Mouse (Mus musculus): ENCODE results near the gene Fgf15.

DNA sequence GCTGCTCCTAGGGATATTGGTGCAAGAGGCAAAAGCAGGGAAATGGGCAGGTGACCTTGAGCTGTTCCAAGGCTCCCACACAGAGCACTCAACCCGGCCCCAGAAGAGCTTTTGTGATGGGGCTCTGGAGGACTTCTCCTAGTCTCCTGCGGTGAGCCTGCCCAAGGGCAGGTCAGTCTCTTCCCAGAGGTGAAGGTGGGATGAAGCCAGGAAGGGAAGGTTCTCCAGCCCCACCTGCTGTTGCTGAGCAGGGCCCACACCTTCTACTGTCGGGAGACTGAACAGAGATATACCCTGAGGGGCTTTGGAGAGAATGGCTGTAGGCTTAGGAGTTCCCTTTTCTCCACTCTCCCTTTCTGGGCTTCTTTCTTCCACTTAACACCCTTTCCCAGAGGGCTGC lies 45.0 kb upstream of the Fgf15 start:
- TF ChIP-seq POLR2A (IDR thresholded peaks at IDR 0.05; ENCODE audit: control insufficient read depth in 1 of 2, insufficient read depth in 1 of 2, low read depth in 1 of 2, low read length in 2 of 2, poor library complexity in 1 of 2): no peak
- no peak for TF ChIP-seq POLR2AphosphoS2 (IDR thresholded peaks at IDR 0.05; ENCODE audit: low read length)
- TF ChIP-seq ZMIZ1 (IDR thresholded peaks at IDR 0.05; ENCODE audit: low read depth, low read length): no peak
- TF ChIP-seq TAL1 (IDR thresholded peaks at IDR 0.05; ENCODE audit: low read length): no peak
- no peak for TF ChIP-seq E2F4 (IDR thresholded peaks at IDR 0.05; ENCODE audit: borderline replicate concordance, low read depth, low read length)
- no peak for TF ChIP-seq CTCF (IDR thresholded peaks at IDR 0.05 in 2 of 3, conservative IDR thresholded peaks at IDR 0.05 in 1 of 3; ENCODE audit: control insufficient read depth in 1 of 3, insufficient read depth in 1 of 3, low read depth in 2 of 3, low read length in 3 of 3, poor library complexity in 1 of 3, severe bottlenecking in 1 of 3)
- no peak for TF ChIP-seq BHLHE40 (IDR thresholded peaks at IDR 0.05; ENCODE audit: borderline replicate concordance, low read depth, low read length)
- no peak for TF ChIP-seq EP300 (IDR thresholded peaks at IDR 0.05; ENCODE audit: low read depth in 1 of 2, low read length in 2 of 2)
- no peak for TF ChIP-seq GABPA (IDR thresholded peaks at IDR 0.05; ENCODE audit: low read depth, low read length)
- no peak for TF ChIP-seq GATA1 (IDR thresholded peaks at IDR 0.05; ENCODE audit: low read depth, low read length)
